Mouse (Mus musculus) embryonic facial prominence, embryonic 11.5 days (tissue): ENCODE data around the gene Fam83e. TPM values are rescaled to one million over a fixed set of nuclear protein-coding genes. Genes with fewer than 3 reads are reported as not detected.

Source experiments
- ATAC-seq: fragments of 200-750 bp; cut with Nextera tagmentation; replicated peaks from 2 replicates; pipeline ENCODE4 v1.8.0; 2017; ENCODE audit warnings: low read depth; ENCODE audit not compliant: insufficient number of reproducible peaks, low FRiP score, low TSS enrichment
- DNase-seq: peaks from one replicate; pipeline ENCODE4 v3.0.0-alpha.2; 2015; ENCODE audit warnings: low spot score
- H3K27ac ChIP-seq: fragments of 300-500 bp; sonication (generic); replicated peaks from 2 replicates; pipeline ENCODE4 v1.5.1; 2014; ENCODE audit warnings: mild to moderate bottlenecking, low read depth, low read length, control low read depth
- H3K27me3 ChIP-seq: fragments of 300-500 bp; sonication (generic); 2 replicates; pipeline ENCODE4 v1.6.1; 2014; ENCODE audit warnings: mild to moderate bottlenecking, low read length, moderate library complexity, mixed read lengths; ENCODE audit not compliant: control insufficient read depth, insufficient read depth
- H3K36me3 ChIP-seq: fragments of 300-500 bp; sonication (generic); replicated peaks from 2 replicates; pipeline ENCODE4 v1.6.1; 2014; ENCODE audit warnings: low read depth, mild to moderate bottlenecking, low read length, moderate library complexity, mixed read lengths; ENCODE audit not compliant: control insufficient read depth, insufficient read depth
- H3K4me1 ChIP-seq: fragments of 300-500 bp; sonication (generic); 2 replicates; pipeline ENCODE4 v1.6.1; 2014; ENCODE audit warnings: low read length, mixed read lengths; ENCODE audit not compliant: control insufficient read depth, insufficient read depth
- H3K4me2 ChIP-seq: fragments of 300-500 bp; sonication (generic); 2 replicates; pipeline ENCODE4 v1.6.1; 2014; ENCODE audit warnings: low read depth, mild to moderate bottlenecking, control low read depth, low read length, moderate library complexity
- H3K4me3 ChIP-seq: fragments of 300-500 bp; sonication (generic); 2 replicates; pipeline ENCODE4 v1.5.1; 2014; ENCODE audit warnings: low read depth, low read length, control low read depth
- H3K9ac ChIP-seq: fragments of 300-500 bp; sonication (generic); replicated peaks from 2 replicates; pipeline ENCODE4 v1.6.1; 2014; ENCODE audit warnings: mild to moderate bottlenecking, control low read depth, low read length
- H3K9me3 ChIP-seq: fragments of 300-500 bp; sonication (generic); replicated peaks from 2 replicates; pipeline ENCODE4 v1.6.1; 2016; ENCODE audit warnings: mild to moderate bottlenecking, low read length, inconsistent platforms, mixed read lengths; ENCODE audit not compliant: control insufficient read depth
- WGBS: fragments of 180-500 bp; shearing (Covaris S2); extraction: QIAGEN DNeasy Blood & Tissue Kit; methylation state at CpG from one replicate; pipeline ENCODE4 v1.1.7; 2014; 5-methylcytosine and 5-hydroxymethylcytosine counted together
- polyA plus RNA-seq: library from polyadenylated mRNA; unstranded; fragments of >200 nt; fragmentation: Nextera tagmentation; extraction: Ambion mirVana; gene quantifications from 2 replicates; pipeline ENCODE4 v1.2.1, GENCODE M21; 2014

Gene Fam83e
- polyA plus RNA-seq, 1 experiment from 2014 or later = 0.21 TPM

DNA sequence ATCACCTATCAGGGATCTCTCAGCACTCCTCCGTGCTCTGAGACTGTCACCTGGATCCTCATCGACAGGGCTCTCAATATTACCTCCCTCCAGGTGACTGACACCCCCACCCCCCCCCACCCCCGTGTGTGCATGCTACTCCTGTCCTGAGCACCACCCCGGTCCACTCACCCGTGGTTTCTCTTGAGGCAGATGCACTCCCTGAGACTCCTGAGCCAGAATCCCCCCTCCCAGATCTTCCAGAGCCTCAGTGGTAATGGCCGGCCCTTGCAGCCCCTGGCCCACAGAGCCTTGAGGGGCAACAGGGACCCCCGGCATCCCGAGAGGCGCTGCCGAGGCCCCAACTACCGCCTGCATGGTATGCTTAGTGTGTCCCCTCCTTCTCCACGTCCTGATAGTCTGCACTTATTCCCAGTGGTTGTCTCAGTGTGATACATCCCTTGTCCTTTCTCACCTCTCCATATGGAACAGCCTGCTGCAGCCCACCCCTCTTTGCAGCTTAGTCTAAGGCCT, 17.4 kb upstream of the Fam83e start:
- 43% methylated on average over 12 of the region's 12 CpGs for WGBS
- Histone ChIP-seq H3K4me2 (peak overlapping the region; percentile 73), H3K4me1 (peaks cover 15% of the 10 kb centered on the region), H3K9me3 (no peaks in the 10 kb centered on the region), H3K27ac (peak overlapping the region; percentile 62), H3K4me3 (peak overlapping the region; percentile 37; the same call in 1 of the 2 replicates), H3K27me3 (peaks cover 16% of the 10 kb centered on the region), H3K36me3 (no peaks in the 10 kb centered on the region), H3K9ac (peak overlapping the region; percentile 53)
- ATAC-seq (no peak), DNase-seq (no peak)

DNA sequence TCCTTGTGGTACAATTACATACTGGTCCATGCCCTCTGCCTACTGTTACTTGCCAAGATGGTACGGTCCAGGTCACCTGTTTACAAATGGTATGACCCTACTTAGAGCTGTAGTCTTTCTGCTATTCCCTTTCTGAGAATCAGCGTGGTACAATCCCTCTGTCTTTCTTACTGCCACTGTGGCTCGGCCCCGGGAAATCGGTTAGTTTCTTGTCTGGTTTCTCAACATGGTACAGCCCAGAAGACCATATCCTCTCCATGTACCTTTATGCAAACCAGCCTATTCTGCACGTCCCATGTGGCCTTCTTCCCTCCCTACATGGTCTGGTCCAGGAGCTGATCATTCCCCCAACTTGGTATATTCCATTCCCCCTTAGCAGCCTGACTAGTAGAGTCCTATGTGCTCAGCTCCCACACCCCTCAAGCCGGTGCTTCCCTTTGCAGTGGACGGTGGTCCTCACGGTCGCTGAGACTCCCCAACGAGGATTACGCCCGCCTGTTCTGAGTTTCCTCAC, 16.9 kb upstream of the Fam83e start:
- Histone ChIP-seq H3K27me3 (peaks cover 12% of the 10 kb centered on the region), H3K4me1 (peaks cover 18% of the 10 kb centered on the region), H3K4me3 (peak overlapping the region; percentile 37), H3K4me2 (peak overlapping the region; percentile 73), H3K9ac (peak overlapping the region; percentile 53), H3K9me3 (no peaks in the 10 kb centered on the region), H3K27ac (peak overlapping the region; percentile 62), H3K36me3 (no peaks in the 10 kb centered on the region)
- ATAC-seq (peak; percentile 40), DNase-seq (peak; percentile 81)
- WGBS = 1% methylated on average over 13 of the region's 13 CpGs

DNA sequence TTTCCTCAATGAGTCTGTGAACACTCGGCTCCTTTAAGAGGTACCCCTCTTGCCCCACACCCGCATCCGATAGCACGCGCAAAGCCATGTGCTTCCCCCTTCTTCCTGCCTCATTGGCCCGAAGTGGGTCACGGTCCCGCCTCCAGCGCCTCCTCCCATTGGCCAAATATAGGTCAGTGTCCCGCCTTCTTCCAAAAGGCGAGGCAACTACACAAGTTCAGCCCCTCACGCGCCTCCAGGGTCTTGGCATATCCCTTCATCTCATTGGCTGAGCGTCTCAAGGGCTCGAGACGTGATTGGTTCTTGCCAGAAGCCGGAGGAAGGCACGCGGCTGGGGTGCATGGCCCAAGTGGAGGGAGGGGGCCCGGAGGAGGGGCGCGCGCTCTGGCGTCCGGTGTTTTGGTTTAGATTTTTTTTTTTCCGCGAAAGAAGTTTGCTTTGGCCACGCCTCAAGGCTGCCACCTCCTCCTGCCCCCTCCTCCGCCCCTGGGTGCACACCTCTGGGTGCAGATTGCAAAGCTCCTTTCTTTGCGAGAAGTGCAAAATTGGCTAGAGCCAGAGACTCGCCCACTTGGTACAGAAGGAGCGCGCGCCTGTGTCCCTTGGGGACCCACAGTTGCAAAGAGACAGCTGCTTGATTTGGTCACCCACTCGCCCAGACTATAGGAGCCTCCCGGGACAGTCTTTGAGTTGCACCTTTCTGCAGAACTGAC, 16.1 kb upstream of the Fam83e start, which contains the start of gene Dbp:
Gene Dbp, plus strand, starts transcription at position 359 of the 713 bp plus-strand sequence.
- peak within 1 kb of the TSS; percentile 56 for H3K4me3 ChIP-seq
- H3K27me3 ChIP-seq = peaks cover 6% of the 10 kb centered on the region; the same call in 1 of the 2 replicates
- peak within 1 kb of the TSS; percentile 95 for H3K4me2 ChIP-seq
- ATAC-seq (peak; percentile 74), DNase-seq (peak; percentile 99)
- no peaks in the 10 kb centered on the region for H3K9me3 ChIP-seq
- peak within 1 kb of the TSS; percentile 54 for H3K9ac ChIP-seq
- no peaks in the 10 kb centered on the region for H3K36me3 ChIP-seq
- peak within 1 kb of the TSS; percentile 65 for H3K27ac ChIP-seq
- under 1% methylated on average over 36 of the region's 36 CpGs for WGBS
- peaks cover 18% of the 10 kb centered on the region for H3K4me1 ChIP-seq

DNA sequence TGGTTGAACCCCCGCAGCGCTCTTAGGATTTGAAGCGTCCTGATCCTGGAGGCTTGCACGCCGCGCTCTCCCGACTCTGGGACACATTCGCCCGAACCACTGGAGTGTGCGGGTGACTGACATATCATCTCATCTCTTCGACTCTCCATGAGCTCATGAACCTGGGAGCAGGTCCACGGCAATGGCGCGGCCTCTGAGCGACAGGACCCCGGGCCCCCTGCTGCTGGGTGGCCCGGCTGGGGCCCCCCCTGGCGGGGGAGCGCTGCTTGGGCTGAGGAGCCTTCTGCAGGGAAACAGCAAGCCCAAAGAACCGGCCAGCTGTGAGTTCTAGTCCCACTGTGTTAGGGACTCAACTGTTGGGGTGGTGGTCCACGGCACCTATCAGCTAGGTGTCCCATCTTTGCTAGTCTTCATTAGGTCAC, 15.6 kb upstream of the Fam83e start:
- H3K36me3 ChIP-seq = no peaks in the 10 kb centered on the region
- H3K4me2 ChIP-seq = peak overlapping the region; percentile 95
- peak overlapping the region; percentile 65 for H3K27ac ChIP-seq
- 0% methylated on average over 21 of the region's 21 CpGs for WGBS
- peaks cover 18% of the 10 kb centered on the region for H3K4me1 ChIP-seq
- H3K9me3 ChIP-seq = no peaks in the 10 kb centered on the region
- H3K4me3 ChIP-seq = peak overlapping the region; percentile 56
- H3K27me3 ChIP-seq = peaks cover 2% of the 10 kb centered on the region; the same call in 1 of the 2 replicates
- peak; percentile 49 for DNase-seq
- no peak for ATAC-seq
- H3K9ac ChIP-seq = peak overlapping the region; percentile 54

DNA sequence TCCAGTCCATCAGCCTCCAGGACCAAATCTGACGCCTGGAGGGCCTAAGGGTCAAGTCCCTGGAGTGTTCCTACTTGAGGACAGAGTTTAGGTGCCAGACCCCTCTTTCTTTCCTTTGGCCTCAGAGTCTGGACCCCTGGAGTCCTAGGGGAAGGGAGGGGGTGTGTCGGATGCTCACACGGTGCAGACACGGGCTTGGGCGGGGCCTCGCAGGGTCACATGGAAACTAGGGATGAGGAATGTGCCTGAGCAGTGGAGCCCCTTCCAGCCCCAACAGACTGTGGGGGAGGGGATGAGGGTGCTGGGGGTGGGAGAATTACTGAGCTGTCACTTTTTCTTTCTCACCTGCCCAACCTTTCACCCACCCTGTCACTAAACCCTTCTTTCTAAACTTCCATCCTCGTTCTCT, 15.1 kb upstream of the Fam83e start:
- no peaks in the 10 kb centered on the region; the same call in 1 of the 2 replicates for H3K27me3 ChIP-seq
- WGBS = 0% methylated on average over 7 of the region's 7 CpGs
- no peak overlapping the region for H3K27ac ChIP-seq
- no peak for ATAC-seq
- peak overlapping the region; percentile 64 for H3K9ac ChIP-seq
- no peaks in the 10 kb centered on the region for H3K9me3 ChIP-seq
- peaks cover 15% of the 10 kb centered on the region for H3K4me1 ChIP-seq
- peak overlapping the region; percentile 56 for H3K4me3 ChIP-seq
- H3K36me3 ChIP-seq = no peaks in the 10 kb centered on the region
- peak; percentile 72 for DNase-seq
- peak overlapping the region; percentile 95 for H3K4me2 ChIP-seq

DNA sequence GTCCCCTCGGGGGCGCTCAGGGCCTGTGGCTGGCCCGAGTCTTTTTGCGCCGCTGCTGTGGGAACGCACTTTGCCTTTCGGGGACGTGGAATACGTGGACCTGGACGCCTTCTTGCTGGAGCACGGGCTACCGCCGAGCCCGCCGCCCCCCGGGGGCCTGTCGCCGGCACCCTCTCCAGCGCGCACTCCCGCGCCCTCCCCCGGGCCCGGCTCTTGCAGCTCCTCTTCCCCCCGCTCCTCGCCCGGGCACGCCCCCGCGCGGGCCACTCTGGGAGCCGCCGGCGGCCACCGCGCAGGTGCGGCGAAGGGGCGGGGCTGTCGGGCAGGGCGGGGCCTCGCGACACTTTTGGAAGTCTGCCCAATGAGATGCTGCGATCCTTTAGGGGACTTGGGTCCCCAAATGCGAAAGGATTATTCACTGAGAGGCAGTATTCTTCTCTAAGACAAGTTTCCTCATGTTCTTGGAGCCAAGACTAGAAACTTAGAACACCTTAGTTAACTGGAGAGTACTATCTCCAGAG, 14.2 kb upstream of the Fam83e start:
- Histone ChIP-seq H3K36me3 (peaks cover under 1% of the 10 kb centered on the region), H3K4me1 (peaks cover 15% of the 10 kb centered on the region), H3K4me3 (peak overlapping the region; percentile 56), H3K27ac (peak overlapping the region; percentile 31; the same call in 1 of the 2 replicates), H3K9me3 (no peaks in the 10 kb centered on the region), H3K27me3 (no peaks in the 10 kb centered on the region), H3K4me2 (peak overlapping the region; percentile 95), H3K9ac (peak overlapping the region; percentile 64)
- DNase-seq (peak; percentile 86), ATAC-seq (no peak)
- WGBS = under 1% methylated on average over 42 of the region's 45 CpGs

DNA sequence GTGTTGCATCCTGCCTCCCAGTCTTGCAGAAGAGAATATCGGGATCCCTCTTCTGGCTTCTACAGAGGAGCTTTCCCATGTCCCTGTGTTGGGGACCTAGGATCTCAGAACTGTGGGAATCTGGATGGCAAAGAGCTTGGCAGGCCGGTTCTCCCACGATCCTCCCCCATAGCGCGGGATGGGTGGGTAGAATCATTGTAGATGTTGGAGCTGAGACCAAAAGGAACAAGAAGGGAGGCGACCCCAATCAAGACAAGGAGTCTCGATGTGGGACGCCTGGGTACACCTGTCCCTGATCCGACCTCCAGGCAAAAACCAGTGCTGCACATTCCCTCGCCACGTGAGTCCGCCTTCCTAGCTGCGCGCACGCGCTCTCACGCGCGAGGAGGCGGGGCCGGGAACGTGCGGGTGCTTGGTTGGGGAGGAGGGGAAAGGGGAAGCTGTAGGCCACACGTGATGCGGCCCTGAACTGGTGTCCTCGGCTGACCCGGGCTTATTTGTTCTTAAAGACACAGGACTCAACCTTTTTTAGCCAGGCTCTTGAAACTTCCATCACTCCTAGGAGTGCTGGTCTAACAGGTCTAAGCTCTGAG, 13.5 kb upstream of the Fam83e start:
- peak overlapping the region; percentile 31 for H3K27ac ChIP-seq
- WGBS = under 1% methylated on average over 27 of the region's 27 CpGs
- no peaks in the 10 kb centered on the region for H3K27me3 ChIP-seq
- H3K4me2 ChIP-seq = peak overlapping the region; percentile 95
- no peak for ATAC-seq
- H3K4me3 ChIP-seq = peak overlapping the region; percentile 56
- peak; percentile 91 for DNase-seq
- H3K9ac ChIP-seq = peak overlapping the region; percentile 29
- H3K9me3 ChIP-seq = no peaks in the 10 kb centered on the region
- peaks cover 7% of the 10 kb centered on the region for H3K36me3 ChIP-seq
- H3K4me1 ChIP-seq = peaks cover 15% of the 10 kb centered on the region
